Mouse (Mus musculus) mesoderm, embryonic 11.5 days (tissue): ENCODE data around the gene Ptprt.

ENCODE experiments used
- DNase-seq: peaks from one replicate; pipeline ENCODE4 v3.0.0-alpha.2; 2012; ENCODE audit warnings: low read depth, low spot score

The Ptprt gene

GRCm38 (mm10) chr2:161961179-161962163 lies 699.5 kb downstream of the Ptprt start:
- no peak for DNase-seq

DNA sequence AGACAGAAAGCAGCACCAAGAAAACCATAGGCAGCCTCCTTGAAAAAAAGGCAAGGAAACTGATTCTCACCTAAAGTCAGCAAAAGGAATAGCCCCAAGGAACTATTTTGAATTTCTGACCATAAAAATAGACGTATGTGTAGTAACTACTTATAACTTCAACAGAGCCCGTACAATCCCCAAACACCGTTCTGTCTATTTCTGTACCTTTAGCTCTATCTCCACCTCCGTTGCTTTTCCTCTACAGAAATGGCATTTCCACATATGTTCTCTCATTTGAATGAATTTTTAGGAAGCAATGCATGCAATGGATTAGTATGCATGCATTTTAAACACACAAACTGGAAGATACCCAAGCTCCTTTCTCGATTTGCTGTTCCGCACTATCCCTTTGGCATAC lies 715.5 kb downstream of the Ptprt start:
- no peak for DNase-seq

GRCm38 (mm10) chr2:161944689-161945088 lies 716.3 kb downstream of the Ptprt start:
- DNase-seq: no peak

DNA sequence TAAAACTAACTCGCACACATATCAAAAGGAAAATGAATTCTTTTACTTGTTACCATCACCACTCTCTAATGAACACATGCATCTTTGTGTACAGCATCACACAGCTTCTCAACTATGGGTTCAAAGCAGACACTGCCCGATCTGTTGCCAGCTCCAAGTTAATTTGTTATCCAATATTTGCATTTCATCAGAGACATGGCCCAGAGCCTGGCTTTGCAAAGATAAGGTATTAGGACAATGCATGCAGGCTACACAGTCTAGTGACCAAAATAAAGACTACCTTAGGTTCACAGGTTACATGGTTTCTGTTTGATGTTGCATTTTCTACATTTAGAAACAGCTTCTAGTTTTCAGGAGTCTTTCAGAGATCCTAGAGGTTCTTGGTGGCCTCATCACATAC lies 719.0 kb downstream of the Ptprt start:
- no peak for DNase-seq

DNA sequence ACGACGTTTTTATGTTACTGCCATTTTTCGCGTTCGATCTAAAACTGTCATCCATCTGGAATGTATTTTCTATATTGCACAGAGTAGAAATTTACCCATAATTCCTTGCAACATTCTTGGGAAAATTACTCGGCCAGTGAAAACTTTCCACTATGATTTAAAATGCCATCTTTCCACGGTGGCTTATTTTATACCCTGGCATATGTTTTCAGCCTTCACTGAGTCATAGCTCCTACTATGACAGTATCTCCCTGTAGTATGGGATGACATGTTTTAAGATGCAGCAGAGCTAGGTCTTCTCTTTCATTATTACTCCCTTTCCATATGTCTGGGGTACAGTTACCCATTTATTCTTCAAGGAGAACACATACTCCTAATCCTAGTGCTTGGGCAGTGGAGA lies 753.7 kb downstream of the Ptprt start:
- DNase-seq: no peak

GRCm38 (mm10) chr2:161902196-161902595 lies 758.8 kb downstream of the Ptprt start:
- no peak for DNase-seq

DNA sequence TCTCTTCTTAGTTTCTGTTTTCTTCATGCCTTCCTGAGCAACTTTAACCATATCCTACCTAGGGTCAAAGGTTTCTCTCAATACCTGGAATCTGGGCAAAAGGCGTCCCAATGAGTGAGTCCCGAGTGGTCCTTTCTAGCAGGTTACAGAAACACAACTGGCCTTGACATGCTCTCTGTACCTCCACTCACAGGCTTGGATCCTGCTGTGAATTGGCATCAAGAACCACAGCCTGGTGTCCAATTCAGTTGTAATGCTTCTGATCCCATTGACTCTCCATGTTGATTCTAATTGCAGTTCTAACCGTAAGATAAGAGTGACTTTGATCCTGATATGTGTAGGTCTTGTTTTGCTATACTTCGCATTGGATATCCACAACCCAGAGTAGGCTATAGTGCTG lies 776.5 kb downstream of the Ptprt start:
- DNase-seq: no peak

DNA sequence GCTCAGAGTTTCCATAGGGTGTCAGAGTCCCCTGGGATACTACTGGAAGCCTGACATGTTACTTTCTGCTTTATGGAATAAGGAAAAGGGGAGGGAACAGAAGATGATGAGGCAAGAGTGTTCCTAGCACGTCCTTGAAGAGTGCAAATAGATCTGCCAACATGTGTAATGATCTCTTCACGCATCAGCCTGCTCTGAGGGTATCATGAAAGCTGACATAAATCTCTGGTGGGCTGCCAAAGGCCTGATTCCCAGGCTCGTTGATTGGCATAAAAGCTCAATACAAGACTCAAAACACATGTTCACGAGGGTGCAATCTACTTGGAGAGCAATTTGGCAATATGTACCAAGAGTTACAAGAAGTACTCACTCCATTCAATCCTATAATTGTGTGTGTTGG lies 778.4 kb downstream of the Ptprt start:
- no peak for DNase-seq

DNA sequence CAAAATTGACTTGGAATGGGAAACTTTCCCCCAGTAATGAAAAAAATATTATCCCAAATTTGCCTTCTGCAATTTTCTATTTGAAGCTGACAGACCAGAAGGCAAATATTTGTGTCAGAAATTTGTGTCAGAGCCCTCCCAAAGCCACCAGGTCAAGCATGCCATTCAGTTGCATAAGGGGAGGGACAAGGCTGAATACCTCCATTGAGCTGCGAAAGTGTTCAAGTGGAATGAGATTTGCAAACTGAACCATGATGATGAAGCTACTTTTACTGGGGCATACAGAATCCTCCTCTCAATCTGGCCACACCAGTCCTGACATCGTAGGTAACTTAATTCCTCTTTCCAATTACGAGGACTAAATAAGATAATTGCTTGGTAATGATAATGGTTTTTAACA lies 780.0 kb downstream of the Ptprt start:
- no peak for DNase-seq

GRCm38 (mm10) chr2:161865231-161865630 lies 795.7 kb downstream of the Ptprt start:
- DNase-seq: no peak

GRCm38 (mm10) chr2:161858813-161859212 lies 802.1 kb downstream of the Ptprt start:
- no peak for DNase-seq

DNA sequence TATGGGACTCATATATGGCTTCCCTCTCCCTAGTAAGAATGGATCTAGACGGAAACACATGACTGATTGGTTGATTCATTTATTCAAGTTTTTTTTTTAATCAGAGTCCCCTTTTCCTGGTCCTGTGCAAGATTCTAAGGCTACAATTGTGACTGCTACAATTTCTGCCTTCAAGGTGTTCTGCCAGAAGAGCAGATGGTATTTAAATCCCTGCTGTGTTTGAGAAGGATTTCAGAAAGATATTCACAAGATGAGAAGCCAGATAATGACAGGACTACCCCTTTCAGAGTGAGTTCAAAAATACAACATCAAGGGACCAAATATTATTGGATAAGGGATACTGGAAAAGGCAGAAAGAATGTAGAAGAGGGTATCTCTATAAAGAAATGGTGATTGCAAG lies 802.6 kb downstream of the Ptprt start:
- no peak for DNase-seq

- no peak for DNase-seq
These were observed 825.9 kb downstream of the Ptprt start for GRCm38 (mm10) chr2:161835001-161835400.

DNA sequence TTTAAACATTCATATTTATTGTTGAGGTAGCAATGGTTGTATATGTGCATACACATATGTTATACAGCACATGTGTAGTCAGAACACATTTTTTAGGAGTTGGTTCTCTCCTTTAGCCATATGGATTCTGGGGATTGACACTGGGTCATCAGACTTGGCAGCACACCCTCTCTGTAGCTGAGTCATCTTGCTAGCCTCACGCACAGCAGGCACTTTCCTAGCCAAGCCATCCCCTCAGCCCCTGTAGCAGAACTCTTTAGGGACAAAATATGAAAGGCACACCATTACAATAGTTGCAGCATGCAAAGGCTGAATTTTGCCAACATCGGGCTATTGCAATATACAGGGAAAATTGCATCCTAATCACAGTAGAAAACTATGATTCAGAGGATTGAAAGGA lies 827.1 kb downstream of the Ptprt start:
- no peak for DNase-seq

DNA sequence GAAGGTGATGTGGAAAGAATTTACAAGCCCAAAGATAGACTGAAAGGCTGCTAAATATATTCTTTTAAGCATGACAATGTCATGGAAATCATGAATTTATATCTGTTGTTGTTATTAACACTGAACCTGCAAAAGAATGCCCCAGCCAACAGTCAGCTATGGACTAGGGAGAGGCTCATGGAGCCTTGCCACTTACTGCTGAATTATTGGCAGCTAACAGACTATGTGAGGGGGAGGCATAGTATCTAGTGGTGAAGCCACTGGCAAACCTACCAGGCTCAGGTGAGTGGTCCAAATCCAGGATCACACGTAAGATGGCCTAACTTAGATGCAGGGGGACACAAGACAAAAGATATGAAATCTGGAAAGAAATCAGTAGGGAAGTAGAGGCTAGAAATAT lies 847.6 kb downstream of the Ptprt start:
- no peak for DNase-seq

DNA sequence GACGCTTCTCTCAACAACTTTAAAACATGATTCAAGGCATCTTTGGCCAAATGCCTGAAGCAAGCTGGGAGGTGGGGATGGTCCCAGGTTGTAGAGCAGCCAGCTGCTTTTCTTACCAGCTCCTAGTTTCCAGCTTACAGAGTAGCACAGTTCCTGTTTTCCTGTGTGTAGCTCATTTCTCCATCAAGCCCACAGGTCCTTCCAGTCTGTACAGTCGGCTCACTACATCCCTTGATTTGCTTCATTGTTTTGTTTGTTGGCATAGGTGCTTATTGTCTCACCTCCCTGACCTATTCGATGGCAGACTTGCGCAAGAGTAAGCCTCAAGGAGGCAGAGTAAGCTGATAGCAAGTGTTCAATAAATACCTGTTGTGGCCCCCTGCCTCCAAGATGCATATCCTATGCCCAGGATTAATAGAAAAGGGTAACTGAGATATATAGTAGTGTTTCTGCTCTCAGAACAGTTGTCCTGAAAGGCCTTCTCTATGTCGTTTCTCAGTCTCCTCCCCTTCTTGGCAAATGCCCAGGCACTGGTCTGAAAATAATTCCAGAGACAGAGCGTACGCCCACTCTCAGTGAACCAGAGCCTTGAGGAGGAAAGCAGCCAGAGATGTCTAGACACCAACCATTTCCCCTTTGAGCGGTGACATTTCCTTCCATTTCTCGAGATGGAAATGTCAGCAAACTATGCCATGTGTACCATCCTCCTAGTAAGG lies 852.7 kb downstream of the Ptprt start:
- DNase-seq: no peak

- DNase-seq: peak; percentile 42
These were observed 854.5 kb downstream of the Ptprt start for GRCm38 (mm10) chr2:161806287-161807007.

DNA sequence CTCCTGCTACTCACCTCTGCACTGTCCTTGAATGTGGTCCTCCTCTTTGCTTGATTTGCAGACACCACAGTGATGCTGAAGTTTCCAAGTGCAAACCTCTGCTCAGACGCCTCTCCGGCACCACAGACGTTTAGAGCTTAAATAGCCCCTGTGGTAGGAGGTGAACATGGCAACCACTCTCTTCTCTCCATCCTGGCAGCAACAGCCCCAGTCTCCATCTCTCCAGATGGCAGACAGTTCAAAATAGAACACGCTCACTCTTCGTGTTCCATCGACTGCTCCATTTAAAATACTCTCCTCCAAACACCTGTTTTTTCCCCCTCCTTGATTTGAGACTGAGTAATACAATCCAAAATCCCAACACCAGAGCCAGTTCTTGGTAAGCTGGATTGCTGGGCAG lies 861.0 kb downstream of the Ptprt start:
- no peak for DNase-seq

DNA sequence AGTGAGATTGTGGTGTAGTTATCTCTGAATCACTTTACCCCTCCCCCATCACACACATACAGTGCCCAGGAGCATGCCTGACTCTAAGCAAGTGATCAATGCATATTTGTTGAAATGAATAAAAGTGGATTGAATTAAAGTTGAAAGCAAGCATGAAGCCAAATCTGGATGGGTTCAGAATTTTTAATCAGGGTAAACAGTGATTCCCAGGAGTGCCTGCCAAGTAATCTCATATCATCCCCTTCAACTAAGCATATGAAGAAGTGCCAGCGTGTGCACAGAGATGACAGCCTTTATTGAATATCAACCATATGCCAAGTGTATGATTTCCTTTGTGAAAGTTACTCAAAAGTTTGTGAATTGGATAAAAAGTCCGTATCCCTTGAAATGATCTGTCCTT lies 893.4 kb downstream of the Ptprt start:
- DNase-seq: no peak

- no peak for DNase-seq
These were observed 947.9 kb downstream of the Ptprt start for GRCm38 (mm10) chr2:161713024-161713423.

DNA sequence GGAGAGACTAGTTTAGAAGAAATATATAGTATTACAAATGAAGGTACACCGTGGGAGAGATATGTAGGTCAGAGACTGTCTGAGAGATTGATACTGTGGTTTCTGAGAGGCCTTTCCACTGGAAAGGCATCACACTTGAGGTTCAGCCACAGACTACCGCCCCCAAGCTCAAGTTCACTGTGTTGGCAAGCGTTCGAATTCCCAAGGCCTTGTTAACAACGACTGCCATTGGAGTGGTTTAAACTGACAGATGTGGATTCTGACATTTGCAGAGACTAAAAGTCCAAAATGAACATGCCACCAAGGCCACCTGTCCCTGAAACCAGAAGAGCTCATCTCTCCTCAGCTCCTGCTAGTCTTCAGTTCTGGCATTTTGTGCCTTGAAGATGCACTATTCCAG lies 951.6 kb downstream of the Ptprt start:
- DNase-seq: no peak

DNA sequence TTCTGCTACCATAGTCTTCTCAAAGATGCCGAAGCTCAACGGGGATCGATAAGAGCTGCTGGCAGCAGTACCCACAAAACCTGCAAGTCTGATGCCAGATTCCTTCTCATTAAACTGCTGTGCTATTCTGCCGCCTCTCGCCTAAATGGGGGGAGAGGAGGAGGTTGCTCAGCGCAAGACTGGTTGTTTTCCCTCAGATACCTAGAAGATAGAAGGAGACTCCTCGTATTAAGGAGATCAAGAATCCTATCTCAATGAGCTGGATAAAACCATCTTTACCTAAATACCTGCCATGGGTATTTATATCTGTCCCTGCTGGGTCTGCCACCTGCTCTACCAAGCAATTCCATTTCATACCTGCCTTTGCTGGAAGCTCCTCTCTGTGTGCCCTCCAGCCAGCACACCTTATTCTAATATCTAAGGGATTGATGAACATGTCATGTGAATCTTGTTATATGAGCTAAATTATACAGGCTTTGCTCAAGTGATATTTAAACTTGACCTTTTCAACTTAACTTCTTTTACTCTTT lies 954.5 kb downstream of the Ptprt start:
- no peak for DNase-seq
